In the genomic region with DNA sequence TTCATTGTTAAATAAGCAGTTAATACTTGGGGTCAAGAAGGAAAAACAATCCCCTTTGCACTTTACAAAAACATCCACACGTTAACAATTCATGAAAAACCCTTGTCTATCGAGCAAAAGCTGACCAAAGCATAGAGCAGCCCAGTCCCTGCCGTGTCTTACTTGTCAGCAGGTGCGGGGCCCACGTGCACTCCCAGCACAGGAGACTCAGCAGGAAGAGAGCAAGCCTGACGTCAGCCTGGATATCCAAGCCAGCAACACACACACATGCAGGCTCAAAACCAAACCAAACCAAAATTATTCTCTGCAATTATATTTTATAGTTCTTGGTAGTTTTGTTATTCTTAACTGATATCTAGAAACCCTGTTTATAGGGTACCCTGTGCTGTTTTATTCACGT, we compare ENCODE assay signal across 9 mouse cellular contexts. TPM values are rescaled to one million over a fixed set of nuclear protein-coding genes. Genes with fewer than 3 reads are reported as not detected.
DNase-seq lines count a peak whose midpoint lies in the region; ATAC-seq and TF ChIP-seq lines count a peak whose summit lies in the region.
"Had no signal": no experiment of that assay in that cellular context is flagged by ENCODE, and none has a peak within 500 bp of the region (broad histone marks: within the 10 kb centered on the region; RNA-seq: fewer than 3 reads in every experiment).

No protein-coding gene starts in this region.

- H3K9me3 ChIP-seq in hindbrain, postnatal 0 days (ENCODE audit: low read length), result no peaks in the 10 kb centered on the region
- H3K9me3 ChIP-seq in hindbrain, embryonic 10.5 days, result no peaks in the 10 kb centered on the region

- no peak for TF ChIP-seq POLR2A in brain, embryonic 14.5 days (IDR thresholded peaks at IDR 0.05; ENCODE audit: borderline replicate concordance, extremely low read depth, insufficient read depth, insufficient read length, poor library complexity, severe bottlenecking)

- no peak overlapping the region for H3K4me2 ChIP-seq in hindbrain, postnatal 0 days (ENCODE audit: low read depth, low read length)

- TF ChIP-seq CTCF in hindbrain, postnatal 0 days (IDR thresholded peaks at IDR 0.05; ENCODE audit: low read depth), result no peak
- TF ChIP-seq CTCF in brain, embryonic 14.5 days (IDR thresholded peaks at IDR 0.05; ENCODE audit: borderline replicate concordance, extremely low read depth, insufficient read depth, insufficient read length), result no peak

- H3K27me3 ChIP-seq in hindbrain, postnatal 0 days (ENCODE audit: insufficient read depth, low read length), result no peaks in the 10 kb centered on the region
- no peaks in the 10 kb centered on the region for H3K27me3 ChIP-seq in hindbrain, embryonic 10.5 days (ENCODE audit: insufficient read depth, poor library complexity, severe bottlenecking)

- no peak for ATAC-seq in hindbrain, postnatal 0 days
- ATAC-seq in hematopoietic stem cell, adult 5-6 weeks (replicated peaks in 1 of 2; ENCODE audit: insufficient read depth in 1 of 2, low FRiP score in 2 of 2, low TSS enrichment in 1 of 2, low read depth in 1 of 2, poor library complexity in 2 of 2, severe bottlenecking in 2 of 2), result peak; percentile 47 to 61; a peak in 3 of 4 replicates
- peak; percentile 58 for ATAC-seq in megakaryocyte-erythroid progenitor cell, adult 5-6 weeks (replicated peaks; ENCODE audit: low FRiP score, low TSS enrichment, poor library complexity, severe bottlenecking)

- peaks cover 17% of the 10 kb centered on the region for H3K36me3 ChIP-seq in hindbrain, postnatal 0 days (ENCODE audit: insufficient read depth, low read length)
- peaks cover 28% of the 10 kb centered on the region for H3K36me3 ChIP-seq in hindbrain, embryonic 10.5 days

- H3K9ac ChIP-seq in hindbrain, postnatal 0 days (replicated peaks; ENCODE audit: low read length), result no peak overlapping the region

- peak; percentile 7 for DNase-seq in hindbrain, postnatal 0 days (ENCODE audit: low spot score)
- no peak for DNase-seq in hindbrain, embryonic 10.5 days (ENCODE audit: low spot score)
- peak; percentile 26 for DNase-seq in brain, embryonic 14.5 days (ENCODE audit: low read depth)
- DNase-seq in urinary bladder, adult 18-20 months (ENCODE audit: low spot score in 2 of 2), result no peak
- DNase-seq in c-Kit-positive CD71-positive TER-119-positive erythroid progenitor cells, embryonic 14.5 days (ENCODE audit: low spot score), result no peak
- DNase-seq in embryo, embryonic 10 days (ENCODE audit: low spot score), result no peak

- H3K4me3 ChIP-seq in hindbrain, postnatal 0 days (ENCODE audit: low read length), result no peak overlapping the region
- H3K4me3 ChIP-seq in hindbrain, embryonic 10.5 days, result no peak overlapping the region
- H3K4me3 ChIP-seq: erythroblast, embryonic 14.5 days had no signal

- H3K27ac ChIP-seq in hindbrain, postnatal 0 days, result no peak overlapping the region
- no peak overlapping the region for H3K27ac ChIP-seq in hindbrain, embryonic 10.5 days

- H3K4me1 ChIP-seq in hindbrain, postnatal 0 days (ENCODE audit: insufficient read depth, low read length), result no peaks in the 10 kb centered on the region
- no peaks in the 10 kb centered on the region for H3K4me1 ChIP-seq in hindbrain, embryonic 10.5 days (replicated peaks)

- WGBS in hindbrain, postnatal 0 days, result 38% methylated on average over 7 of the region's 7 CpGs
- WGBS in hindbrain, embryonic 10.5 days, result 69% methylated on average over 7 of the region's 7 CpGs

RNA-seq across cellular contexts. Expression of a gene that starts 13.6 kb away (rescaled TPM):
- total RNA-seq in hindbrain, postnatal 0 days (2014; rRNA removed), result 41.6 and 48.4 TPM in 2 replicates
- polyA plus RNA-seq in hindbrain, postnatal 0 days (2015; fragmentation: Nextera tagmentation; extraction: Ambion mirVana), result 64.9 and 68.7 TPM in 2 replicates
- 56.5 and 71.5 TPM in 2 replicates for polyA plus RNA-seq in hindbrain, embryonic 10.5 days (2016; fragmentation: Nextera tagmentation; extraction: Ambion mirVana)
- polyA plus RNA-seq in brain, embryonic 14.5 days (2012; rRNA removed), result 37.2 and 48.2 TPM in 2 replicates
- 240 and 278 TPM in 2 replicates for total RNA-seq in hematopoietic stem cell, adult 5-6 weeks (2017)
- 238 and 273 TPM in 2 replicates for total RNA-seq in megakaryocyte-erythroid progenitor cell, adult 5-6 weeks (2014; fragmentation: Nextera tagmentation)
- 392 and 407 TPM in 2 replicates for total RNA-seq in megakaryocyte-erythroid progenitor cell, adult 5-6 weeks (2017)

Comparison
In these comparisons a context has a peak if more than half of its experiments do, and no peak if none do; other contexts are left out.
1. DNase-seq: peak in hindbrain, postnatal 0 days (single experiment) and brain, embryonic 14.5 days (single experiment); none in hindbrain, embryonic 10.5 days (single experiment), urinary bladder, adult 18-20 months (0 of 2), c-Kit-positive CD71-positive TER-119-positive erythroid progenitor cells, embryonic 14.5 days (single experiment) and embryo, embryonic 10 days (single experiment).